Mouse (Mus musculus): ENCODE results near the gene Trim37.

- no peak for TF ChIP-seq CTCF (IDR thresholded peaks at IDR 0.05; ENCODE audit: control insufficient read depth, insufficient read depth, low read length)
- no peak for TF ChIP-seq POLR2A (IDR thresholded peaks at IDR 0.05; ENCODE audit: borderline replicate concordance, control insufficient read depth, low read depth, low read length)
Observed at GRCm38 (mm10) chr11:87257282-87257681, 130.4 kb downstream of the Trim37 start.

Measured in bone marrow, adult 2 months (tissue).